Mouse (Mus musculus): ENCODE measurements at regions not wholly inside any gene's neighbourhood (a gene's known extent, or its start where the extent isn't known, plus 50 kb on each side); places are given as distances from the start of the nearest gene placed in this dataset.

DNA sequence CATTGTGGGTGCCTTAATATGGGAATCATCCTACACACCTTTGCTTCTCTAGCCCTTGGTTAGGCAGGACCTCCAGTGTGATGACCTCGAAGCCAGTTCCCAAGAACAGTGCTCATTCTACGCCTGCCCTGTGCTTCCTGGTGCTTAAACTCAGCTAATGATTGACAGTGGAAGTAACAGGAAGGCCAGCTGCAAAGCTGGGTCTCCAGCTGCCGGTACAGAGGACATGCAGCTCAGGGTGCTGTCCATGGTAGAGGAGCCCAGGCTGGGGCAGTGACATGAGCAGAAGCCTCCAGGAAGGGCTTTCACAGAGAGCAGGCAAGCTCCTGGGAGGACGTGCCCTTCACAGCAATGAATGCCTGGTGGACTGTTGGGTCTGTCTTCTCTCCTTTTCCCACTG lies 293.6 kb downstream of the 3100002H09Rik start:
- DNase-seq, result no peak

DNA sequence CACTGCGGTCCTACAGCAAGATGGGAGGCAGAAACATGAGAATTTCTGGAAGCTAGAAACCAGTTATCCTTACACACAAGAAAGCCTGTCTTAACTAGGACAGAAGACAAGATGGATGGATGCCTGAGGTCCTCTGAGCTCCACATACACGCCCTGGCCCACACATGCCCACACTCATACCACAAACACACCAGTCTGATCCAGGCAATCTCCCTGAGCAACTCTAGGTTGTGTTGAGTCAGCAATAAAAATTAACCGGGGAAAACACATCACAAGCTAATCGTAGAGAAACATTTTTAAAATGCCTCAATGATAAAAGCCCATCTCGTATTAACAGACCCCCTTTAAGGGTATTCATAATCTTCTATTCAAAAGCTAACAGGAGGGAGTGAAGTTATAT lies 298.9 kb downstream of the 3100002H09Rik start:
- no peak for DNase-seq

DNA sequence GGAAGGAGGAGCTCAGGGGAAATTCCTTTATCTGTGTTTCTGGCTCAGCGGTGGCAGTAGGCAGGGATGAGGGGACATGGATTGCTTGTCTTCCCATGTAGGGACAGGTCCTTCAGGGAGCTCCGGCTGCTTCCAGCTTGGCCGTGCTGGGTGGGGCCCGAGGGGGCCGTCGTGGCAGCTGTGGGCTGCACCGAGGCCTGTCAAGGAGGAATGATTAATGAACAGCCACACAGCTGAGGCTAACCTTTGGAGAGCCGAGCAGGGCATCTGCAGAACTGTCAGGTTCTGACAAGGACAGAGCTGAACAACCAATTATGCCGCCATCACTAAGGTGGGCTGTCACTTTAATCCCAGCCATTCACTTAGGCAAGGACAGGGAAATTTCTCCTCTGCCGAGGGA lies 300.0 kb downstream of the 3100002H09Rik start:
- DNase-seq, result no peak

DNA sequence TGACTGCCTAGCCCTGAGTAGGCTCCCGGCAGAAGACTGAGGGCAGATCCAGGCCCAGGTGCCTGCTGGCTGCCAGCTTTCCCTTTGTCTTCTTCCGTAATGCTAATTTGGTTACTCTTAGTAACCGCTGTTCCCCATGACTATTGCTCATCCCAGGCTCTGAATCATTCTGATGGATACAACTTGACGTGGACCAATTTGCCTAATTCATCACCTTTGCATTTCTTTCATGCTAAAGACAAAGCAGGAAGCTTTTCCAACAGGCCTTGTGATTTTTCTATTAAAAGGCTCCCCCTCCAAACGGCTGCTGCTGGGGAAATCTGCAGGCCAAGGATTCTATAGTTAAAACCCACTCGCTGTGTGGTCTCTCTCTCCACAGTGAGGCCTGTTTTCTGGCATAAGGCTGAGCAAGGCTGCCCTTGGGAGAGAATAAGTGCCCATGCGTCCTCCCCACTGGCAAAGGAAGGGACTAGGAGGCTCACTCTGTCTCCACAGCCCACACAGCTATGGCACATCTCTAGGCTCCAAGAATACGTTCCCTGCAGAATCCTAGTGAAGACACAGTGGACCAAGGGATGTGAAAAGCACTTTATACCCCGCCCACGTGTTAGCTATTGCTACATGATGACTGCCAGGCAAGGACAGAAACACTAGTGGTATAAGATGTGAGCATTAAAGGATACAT lies 304.6 kb downstream of the 3100002H09Rik start:
- DNase-seq, result no peak

DNA sequence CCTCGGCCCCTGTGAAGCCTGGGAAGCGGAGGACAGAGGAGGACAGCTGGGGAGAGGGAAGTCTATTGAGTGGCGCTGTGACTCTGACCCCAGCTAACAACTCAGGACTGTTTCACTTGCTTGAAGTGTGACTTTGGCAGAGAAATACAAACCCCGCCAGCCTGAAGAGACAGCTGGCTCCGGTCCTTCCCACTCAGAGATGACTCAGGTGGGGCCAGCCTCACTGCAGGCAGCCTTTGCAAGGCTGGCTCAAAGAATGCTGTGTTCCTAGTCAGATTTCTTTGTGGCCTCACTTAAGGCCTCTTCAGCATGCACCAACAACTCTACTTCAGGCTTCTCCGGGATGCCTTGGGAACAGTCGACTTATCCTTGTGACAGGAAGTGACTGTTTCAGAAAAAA lies 307.7 kb downstream of the 3100002H09Rik start:
- no peak for DNase-seq

DNA sequence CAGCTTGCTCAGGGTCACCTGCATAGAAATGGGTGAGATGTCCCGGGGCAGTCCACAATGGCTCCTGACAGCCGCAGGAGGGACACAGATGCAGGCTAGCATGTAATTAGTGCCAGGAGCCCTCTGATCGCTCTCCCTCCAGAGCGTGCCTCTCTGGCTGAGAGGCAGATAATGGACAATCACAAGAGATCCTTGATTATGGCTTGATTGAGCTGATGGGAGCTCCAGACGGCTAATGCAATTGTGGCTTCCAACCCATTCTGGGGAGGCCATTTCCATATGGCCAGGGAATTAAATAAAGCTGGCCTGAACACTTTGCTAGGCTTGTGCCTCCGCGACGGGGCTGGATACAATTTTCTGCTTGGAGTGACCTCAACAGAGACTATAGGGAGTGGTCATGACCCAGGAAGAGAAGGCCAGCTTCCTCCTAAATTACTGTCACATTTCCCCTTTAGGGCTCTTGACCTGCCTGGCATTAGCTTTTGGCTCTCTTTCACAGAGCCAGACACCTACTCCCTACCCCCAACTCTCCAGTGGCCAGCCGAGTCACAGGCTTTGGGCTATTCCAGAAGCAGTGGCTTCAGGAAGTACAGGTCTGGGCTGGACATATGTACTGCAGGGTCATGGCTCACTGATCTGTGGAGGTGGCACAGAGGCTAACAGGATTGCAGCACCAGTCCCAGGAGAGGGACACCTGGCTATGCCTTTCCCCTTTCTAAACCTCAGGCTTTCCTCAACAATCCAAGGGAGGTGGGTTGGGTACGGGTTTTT lies 311.8 kb downstream of the 3100002H09Rik start:
- DNase-seq, result no peak

DNA sequence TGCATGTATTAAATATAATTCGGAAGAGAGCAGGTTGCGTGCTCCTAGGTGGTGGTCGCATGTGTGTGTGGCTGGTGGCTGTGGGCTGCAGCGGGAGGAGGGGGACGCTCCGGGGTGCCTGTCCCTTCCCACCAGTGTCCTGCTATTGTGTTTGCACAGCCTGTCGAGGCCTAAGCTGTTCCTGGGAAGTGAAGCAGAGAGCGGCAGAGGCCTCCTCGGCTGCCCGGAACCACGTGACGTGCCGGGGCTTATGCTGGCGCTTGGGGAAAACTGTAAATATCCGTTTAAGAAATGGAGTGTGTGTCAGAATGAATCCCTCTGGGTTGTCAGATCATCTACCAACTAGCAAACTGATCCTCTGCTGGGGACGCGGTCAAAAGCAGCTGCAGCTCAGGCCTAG lies 318.3 kb downstream of the 3100002H09Rik start:
- no peak for DNase-seq

DNA sequence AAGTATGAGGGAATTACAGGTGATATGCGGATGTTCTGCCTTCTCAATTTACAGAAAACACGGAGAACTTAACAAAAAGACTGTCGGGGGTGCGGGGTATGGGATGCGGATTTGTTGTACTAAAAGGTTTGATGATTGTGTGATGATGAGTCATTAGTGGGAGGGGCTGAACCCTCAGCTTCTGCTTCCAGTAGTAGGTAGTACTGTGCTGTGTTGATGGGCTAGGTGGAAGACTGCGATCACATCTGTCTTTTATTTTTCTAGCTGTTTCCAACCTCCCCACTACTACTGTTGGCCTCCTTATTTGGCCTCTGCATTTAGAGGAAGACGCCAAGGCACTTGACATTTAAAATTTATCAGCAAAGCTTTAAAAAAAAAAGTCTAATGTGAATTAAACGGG lies 318.8 kb downstream of the 3100002H09Rik start:
- DNase-seq, result no peak

DNA sequence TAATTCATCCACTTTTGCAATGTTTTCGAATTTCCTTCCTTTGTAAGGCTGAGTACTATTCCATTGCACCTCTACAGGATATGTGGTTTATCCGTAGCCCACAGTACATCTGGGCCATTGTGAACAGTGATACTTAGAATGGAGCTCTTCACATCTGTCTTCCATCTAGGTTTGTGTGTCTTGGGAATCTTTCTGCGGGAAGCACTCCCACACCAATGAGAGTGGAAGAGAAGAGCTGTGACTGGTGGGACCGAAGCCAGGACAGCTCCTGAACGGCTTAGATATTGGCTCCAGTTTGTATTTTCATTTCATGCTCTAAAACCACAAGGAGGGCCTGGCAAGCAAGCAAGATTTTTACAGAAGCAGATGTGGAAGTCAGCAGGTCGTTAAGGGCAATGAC lies 323.1 kb downstream of the 3100002H09Rik start:
- DNase-seq, result no peak

DNA sequence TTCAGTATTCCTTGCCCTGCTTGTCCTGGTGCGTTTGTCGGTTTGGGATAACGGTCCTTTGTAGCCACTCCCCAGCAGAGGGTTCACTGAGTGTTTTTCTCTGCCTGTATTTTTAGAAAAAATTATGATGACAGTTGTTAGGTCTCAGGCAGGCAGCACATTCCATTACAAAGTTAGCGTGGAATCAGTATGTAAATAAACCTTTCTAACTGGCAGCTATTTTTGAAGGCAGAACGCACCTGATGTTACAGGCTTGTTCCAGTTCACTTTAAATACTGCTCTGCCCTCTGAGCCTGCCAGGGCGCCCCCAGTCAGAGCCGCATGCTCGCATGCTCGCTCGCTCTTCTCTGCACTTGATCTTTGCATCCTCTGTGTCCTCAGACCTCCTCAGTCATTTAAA lies 331.9 kb downstream of the 3100002H09Rik start:
- no peak for DNase-seq

DNA sequence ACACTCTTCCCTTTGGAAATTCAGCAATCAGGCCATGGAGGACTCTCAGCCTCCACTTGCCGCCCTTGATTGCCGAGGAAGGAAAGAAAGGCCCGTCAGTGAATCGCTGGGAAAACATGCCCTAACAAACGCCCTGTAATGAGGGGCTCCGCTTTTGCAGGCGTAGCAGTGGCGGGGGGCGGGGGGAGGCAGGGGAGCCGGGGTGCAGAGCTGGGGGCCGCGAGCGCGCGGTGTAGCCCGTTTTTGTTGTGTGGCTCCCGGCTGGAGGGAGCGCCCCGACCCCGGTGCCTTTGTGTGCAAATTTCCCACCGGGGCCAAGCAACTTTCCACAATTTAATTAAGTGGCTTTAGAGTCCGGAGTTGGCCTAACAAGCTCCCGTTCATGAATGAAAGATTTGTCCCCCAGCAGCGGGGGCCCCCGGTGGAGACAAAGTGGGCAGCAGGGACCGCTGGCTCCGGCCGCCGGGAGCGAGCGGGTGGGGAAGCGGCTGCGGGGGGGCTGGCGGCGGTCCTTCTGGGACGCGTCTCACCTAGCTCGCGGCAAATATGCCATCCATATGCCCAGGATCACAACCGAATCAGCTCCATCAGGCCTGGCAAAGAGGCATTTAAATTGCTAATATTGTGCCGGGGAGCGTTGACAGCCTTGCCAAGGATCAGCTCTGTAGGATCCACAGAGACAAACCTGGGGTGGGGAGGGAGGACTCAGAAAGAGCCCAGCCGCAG lies 333.0 kb downstream of the 3100002H09Rik start:
- no peak for DNase-seq

DNA sequence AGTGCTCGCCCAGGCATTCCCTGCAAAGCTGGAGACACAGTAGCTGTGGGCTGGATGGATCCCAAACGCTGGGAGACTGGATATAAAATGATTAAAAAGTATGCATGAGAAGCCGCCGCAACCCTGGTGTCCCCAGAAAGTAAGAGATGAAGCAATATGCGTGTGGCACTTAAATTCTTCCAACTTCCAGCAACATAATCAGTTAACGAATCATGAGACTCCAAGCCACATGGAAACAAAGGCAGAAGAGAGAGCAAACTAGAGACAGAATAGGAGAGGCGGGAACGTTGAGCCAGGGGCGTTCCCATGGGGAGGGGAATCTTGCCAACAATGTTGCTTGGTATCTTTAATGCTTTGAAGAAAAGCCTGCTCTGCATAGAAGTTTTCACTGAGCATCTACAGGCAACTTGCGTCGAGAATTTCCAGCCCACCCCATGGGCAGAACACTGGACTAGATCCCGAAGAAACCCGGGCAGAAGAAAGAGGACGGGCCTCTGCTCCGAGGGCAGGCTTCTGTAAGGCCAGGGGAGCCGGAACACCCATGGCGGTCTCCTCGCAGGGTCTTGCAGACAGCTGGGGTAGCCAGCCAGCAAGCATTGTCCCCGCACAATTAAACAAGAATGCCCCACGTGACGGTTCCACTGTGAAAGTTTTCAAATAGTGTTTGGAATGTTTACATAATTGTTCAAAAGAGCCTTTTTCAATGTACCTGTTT lies 333.7 kb downstream of the 3100002H09Rik start:
- DNase-seq, result no peak

DNA sequence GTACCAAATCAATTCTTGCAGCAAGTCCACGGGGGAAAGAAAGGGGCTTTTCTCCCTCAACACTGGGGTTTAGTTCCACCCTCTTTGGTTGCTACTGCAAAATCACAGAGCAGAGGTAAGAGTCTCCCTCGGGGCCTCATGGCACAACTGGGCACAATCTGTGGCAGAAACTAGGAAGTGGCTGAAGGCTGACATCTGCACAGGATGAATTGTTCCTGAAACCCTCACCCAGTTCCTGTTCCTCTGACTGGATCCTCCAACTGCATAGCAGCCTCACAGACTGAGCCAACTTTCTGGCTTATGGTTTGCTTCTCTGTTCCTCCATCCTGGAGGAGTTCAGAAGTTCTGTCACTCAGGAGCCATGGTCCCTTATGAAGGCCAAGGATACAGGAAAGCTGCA lies 338.6 kb downstream of the 3100002H09Rik start:
- no peak for DNase-seq

DNA sequence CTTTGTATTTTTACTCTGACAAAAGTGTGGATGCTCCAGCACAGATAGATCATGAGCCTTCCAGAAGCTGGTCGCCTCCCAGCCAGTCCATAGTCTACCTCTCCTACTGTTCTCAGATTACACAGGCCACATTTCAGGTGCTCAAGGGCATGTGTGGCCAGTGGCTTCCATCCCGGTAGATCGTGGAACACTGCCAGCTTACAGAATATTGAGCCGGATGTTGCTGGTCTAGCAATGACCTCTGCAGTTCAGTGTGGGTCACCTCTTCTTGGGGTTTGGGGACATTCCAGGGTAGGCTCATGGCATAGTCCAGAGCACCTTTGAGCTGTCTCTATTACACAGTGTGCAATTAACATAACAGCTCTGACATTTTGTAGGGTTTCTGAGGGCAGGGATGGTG lies 342.2 kb downstream of the 3100002H09Rik start:
- no peak for DNase-seq

DNA sequence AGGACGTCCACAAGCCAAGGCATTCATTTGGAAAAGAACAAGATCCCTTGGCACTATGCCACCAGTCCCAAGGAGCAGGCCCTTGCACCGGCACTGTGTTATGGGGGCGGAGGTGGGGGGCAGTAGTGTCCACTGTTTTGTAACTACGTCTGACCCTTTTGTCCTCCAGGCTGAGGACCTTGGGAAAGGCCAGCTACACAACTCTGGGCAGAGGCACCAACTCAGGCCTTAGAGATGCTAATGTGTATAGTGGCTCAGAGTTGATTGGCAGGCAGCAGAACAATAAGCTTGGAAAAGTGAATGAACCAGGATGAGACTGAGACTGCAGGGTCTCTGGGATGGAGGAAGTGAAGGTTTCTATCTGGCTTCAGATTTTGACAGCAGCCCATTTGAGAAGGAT lies 344.0 kb downstream of the 3100002H09Rik start:
- DNase-seq, result no peak

DNA sequence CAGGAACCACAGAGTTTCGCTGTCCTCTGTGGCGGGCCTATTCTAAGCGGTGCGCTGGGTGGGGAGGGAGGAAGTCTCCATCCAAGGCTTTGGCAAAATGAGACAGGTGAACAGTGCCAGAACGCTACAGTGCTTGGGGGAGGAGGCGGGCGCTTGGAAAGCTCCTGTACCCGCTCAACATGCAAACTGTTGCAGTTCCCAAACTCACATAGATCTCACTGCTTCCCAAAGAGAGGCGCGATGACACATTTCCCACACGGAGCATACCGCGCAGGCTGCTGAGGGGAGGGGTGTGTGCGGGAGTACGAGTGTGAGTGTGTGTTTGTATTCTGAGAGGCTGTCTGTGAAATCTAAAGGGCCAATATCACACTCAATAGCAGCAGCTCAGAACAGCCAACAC lies 345.1 kb downstream of the 3100002H09Rik start:
- DNase-seq, result no peak

DNA sequence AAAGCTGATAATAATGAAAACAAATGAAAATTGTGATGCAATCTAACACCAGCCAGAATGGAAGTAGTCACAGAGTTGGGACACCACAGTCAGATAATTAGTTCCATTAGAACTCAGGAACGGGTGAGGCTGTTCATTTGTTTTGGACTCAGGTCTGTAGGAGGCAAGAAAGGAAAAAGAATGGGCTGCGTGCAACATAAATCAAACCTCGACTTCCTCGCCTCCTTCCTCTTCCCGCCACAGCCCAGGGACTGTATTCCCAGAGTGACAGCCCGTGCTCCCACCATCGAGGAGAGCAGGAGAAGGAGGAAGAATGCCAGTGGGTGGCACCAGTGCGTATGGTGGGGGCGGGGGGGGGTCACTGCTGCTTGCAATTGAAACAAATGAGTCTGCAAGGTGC lies 339.2 kb upstream of the 4930535I16Rik start:
- DNase-seq, result no peak

DNA sequence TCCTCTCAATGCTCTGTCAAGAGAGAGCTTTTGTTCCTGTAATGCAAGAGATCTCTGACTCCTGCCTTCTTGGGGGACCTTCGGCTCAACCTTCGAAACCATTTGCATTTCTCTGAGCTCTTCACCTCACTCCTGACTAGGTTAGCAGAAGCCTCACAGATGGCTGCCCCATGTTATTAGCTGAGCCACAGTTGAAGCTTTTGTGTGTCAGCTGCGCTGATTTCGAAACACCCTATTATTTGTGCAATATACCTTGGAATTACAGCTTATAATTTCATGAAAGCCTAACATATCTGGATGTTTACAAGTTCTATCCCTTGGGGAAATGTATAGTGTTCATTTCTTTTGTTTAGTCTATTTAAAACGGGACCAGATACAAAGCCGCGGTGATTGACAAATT lies 338.7 kb upstream of the 4930535I16Rik start:
- no peak for DNase-seq

DNA sequence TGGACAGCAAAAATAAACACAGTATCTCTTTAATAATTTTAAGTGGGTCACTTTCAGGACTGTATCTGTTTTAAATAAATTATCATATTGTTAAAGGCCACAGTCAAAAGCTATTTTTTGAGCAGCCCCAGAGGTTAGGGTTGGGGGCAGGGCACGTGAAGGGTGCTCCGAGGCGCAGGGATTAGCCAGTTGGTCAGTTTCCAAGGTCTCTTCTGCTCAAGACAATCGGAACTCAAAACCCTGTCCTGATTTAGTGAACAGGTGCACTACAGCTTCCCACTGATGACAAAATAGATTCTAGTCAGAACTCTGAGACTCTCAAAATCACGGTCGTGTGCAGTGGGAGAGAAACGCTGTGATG lies 337.3 kb upstream of the 4930535I16Rik start:
- no peak for DNase-seq

DNA sequence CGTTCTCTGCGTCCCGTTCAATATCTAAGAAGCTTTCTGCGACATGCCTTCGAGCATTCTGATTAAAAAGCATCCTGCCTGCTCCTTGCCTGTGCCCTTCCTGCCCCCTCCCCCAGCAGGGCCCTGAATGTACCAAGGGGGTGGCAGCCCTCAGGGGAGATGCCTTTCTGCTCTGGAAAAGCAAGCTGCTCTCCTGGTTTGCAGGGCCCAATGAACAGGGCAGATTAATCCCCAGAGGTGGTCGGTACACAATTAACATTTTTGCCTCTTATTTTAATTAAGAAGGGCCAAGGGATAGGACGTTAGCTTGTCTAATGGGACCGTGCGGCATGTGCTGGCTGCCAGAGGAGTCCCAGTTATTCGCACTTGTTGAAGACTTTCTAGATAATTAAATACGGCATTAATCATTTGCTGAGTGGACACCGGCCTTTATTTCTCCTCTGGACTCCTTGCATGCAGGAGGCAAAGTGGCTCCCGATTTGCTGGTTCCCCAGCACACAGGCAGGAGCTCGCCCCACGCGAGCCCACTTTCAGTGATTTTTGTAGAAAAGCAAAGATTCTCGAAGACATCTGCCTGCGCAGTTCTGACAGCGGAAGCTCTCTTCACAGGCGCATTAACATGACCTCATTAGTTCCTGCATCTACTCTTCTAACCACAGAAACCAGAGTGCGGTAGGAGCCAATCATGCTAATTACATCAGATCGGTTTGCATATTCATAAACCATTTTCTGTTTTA lies 336.8 kb upstream of the 4930535I16Rik start:
- no peak for DNase-seq

DNA sequence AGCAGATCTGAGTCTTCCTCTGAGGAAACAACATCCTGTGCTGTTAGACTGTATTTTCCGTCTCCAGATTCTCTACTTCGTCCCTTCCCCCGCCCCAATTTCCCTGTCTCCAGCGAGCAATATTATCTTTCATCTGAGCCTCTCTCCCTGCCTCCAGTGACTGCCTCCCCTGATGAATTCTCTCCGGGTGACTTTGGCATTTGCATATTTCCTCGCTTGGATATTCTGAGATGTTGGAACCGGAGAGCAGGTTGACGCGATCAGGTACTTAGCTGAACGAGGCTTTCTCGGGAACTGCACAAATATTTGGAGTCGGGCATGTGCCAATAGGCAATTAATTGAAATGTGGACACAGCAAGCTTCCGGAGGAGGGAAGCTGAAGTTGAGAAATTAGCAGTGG lies 323.8 kb upstream of the 4930535I16Rik start:
- DNase-seq, result no peak

DNA sequence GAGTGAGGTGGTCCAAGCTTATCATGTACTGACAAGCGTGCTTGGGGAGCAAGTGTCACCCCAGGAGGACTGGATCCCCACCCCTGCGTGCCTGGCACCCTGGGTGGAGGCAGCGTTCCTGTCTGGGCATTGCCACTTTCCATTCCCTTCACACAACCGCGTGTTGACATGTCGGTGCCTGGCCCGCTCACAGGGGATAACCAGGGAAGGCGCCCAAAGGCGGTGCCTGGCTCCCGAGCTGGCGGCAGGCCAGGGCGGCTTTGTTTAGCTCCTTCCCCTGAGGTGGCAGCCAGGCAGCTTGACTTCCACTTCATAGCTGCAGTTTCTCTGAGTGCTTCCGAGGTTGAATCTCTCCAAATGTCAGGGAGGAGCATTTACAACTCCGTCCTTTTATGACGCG lies 318.7 kb upstream of the 4930535I16Rik start:
- no peak for DNase-seq

DNA sequence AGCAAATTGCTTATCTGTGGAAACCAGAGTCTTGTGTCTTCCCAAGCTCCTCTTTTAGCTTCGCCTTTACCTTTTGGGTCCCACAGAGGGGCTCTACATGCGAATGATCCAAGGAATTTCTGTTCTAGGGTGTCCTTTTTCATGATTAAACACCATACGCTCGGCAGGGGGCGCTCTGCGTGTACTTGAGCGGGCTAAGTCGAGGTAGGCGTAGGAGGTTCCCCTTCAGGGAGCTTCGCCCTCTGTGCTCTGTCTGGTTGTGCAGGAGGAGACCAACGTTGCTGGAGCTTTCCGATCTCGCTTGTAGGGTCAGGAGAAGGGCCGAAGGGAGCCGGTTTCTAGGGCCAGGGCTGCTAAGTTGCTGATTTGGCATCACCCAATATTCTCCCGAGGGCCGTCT lies 310.7 kb upstream of the 4930535I16Rik start:
- DNase-seq, result peak; percentile 25
